Mouse (Mus musculus): ENCODE results near the gene Lrfn3. TPM values are rescaled to one million over a fixed set of nuclear protein-coding genes. Genes with fewer than 3 reads are reported as not detected.

The Lrfn3 gene
- total RNA-seq, 2 experiments from 2014 or later: 7.4 to 14.7 TPM

- peak; percentile 80 to 85 for DNase-seq
These were observed 15.8 kb downstream of the Lrfn3 start for GRCm38 (mm10) chr7:30346635-30347379.

- no peak for DNase-seq
These were observed 23.0 kb downstream of the Lrfn3 start for GRCm38 (mm10) chr7:30339432-30340109.

- DNase-seq: peak; percentile 82 to 84
These were observed 26.2 kb downstream of the Lrfn3 start for GRCm38 (mm10) chr7:30336384-30336783.

GRCm38 (mm10) chr7:30335688-30336087, 26.9 kb downstream of the Lrfn3 start:
- no peak for DNase-seq

GRCm38 (mm10) chr7:30334563-30334962, 28.0 kb downstream of the Lrfn3 start:
- DNase-seq: no peak

GRCm38 (mm10) chr7:30333436-30333835, 29.1 kb downstream of the Lrfn3 start:
- DNase-seq: peak; percentile 89 to 91

GRCm38 (mm10) chr7:30332622-30333259, 29.8 kb downstream of the Lrfn3 start:
- DNase-seq: no peak

- peak; percentile 72 to 82 for DNase-seq
These were observed 30.7 kb downstream of the Lrfn3 start for GRCm38 (mm10) chr7:30331887-30332286.

GRCm38 (mm10) chr7:30328379-30328778, 34.2 kb downstream of the Lrfn3 start:
- no peak for DNase-seq

- DNase-seq: no peak
These were observed 35.4 kb downstream of the Lrfn3 start for GRCm38 (mm10) chr7:30327140-30327539.

GRCm38 (mm10) chr7:30326427-30326826, 36.1 kb downstream of the Lrfn3 start:
- no peak for DNase-seq

GRCm38 (mm10) chr7:30325364-30325763, 37.2 kb downstream of the Lrfn3 start:
- DNase-seq: peak; percentile 35 to 41

GRCm38 (mm10) chr7:30324300-30324944, 38.1 kb downstream of the Lrfn3 start:
- no peak for DNase-seq

GRCm38 (mm10) chr7:30323795-30324194, 38.8 kb downstream of the Lrfn3 start, which contains the start of gene Sdhaf1:
Sdhaf1 (minus strand) TSS chr7:30323895.
- no peak for DNase-seq

GRCm38 (mm10) chr7:30322865-30323264, 39.7 kb downstream of the Lrfn3 start:
- DNase-seq: no peak

- DNase-seq: peak; percentile 98
These were observed 40.3 kb downstream of the Lrfn3 start for GRCm38 (mm10) chr7:30322285-30322667.

- DNase-seq: peak; percentile 81 to 89
These were observed 40.9 kb downstream of the Lrfn3 start, which contains the start of gene E130208F15Rik for GRCm38 (mm10) chr7:30321539-30322284. E130208F15Rik (plus strand) TSS chr7:30321740.

GRCm38 (mm10) chr7:30320946-30321345, 41.6 kb downstream of the Lrfn3 start:
- DNase-seq: no peak

- DNase-seq: no peak
These were observed 44.4 kb downstream of the Lrfn3 start for GRCm38 (mm10) chr7:30318142-30318541.

GRCm38 (mm10) chr7:30315559-30316529, 46.7 kb downstream of the Lrfn3 start:
- DNase-seq: peak in 1 of 2 experiments; percentile 31

Measured in adrenal gland, postnatal 36 days (tissue).